Mouse (Mus musculus) ovary, adult 18-20 months (tissue): ENCODE measurements around the gene Rgs2.

Source experiments
- DNase-seq: peaks from one replicate; pipeline ENCODE4 v3.0.0; 2022; ENCODE audit warnings: low spot score, mixed read lengths

The Rgs2 gene

DNA sequence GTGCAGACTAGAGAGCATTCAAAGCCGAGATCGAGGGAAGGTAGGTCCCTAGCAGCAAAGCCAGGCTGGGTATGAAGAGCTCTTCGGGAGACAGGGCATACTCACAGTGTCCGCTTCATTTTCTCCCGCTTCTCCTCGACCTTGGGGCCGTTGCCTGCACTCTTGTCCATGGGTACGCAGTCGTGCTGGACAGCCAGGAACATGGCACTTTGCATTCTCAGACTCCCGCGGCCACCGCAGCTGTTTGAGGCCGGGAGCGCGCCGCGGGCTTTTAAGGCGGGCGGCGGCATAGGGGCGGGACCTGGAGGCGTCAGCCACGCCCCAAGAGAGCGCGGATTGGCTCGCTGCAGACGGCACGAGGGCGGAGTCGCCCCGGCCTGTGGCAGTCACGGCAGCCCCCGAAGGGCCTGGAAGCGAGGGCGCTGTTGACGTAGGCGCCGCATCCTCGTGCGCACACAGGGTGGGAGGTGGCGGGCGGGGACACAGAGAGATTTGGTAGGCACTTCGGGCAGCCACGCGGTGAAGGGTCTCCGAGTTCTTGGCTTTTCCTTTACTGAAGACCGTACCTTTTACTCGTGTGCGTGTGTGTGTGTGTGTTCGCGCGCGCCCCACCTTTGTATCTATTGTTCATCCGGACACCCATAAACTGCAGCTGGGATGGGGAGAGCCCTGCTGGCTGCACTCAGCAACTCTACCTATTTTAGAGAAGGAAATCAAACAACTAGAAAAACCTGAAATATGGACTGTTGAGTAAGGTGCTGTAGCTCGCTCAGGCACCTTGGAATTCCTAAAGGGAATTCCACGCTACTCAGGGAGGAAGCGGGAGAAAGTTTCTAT, at the start of gene Rgs2:
Rgs2 (minus strand) TSS at position 258 of the 837 bp plus-strand sequence.
- peak; percentile 95 for DNase-seq

DNA sequence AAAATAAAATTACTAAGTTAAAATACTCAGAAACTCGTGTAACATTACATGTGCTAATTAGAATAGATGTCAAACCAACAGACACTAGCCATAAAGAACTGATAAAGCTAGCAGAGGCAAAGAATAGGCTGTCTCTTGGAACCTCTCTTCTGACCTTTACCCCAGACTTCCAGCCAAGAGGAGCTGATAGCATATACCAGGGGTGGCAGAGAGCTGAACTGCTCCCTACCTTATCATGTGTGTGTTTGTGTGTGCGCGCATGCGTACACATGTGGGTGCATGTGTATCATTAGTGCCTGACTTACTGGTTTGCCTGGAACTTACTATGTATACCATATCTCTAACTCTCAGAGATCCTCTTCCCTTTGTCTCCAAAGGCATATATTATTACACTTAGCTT, 49.4 kb upstream of the Rgs2 start:
- no peak for DNase-seq

DNA sequence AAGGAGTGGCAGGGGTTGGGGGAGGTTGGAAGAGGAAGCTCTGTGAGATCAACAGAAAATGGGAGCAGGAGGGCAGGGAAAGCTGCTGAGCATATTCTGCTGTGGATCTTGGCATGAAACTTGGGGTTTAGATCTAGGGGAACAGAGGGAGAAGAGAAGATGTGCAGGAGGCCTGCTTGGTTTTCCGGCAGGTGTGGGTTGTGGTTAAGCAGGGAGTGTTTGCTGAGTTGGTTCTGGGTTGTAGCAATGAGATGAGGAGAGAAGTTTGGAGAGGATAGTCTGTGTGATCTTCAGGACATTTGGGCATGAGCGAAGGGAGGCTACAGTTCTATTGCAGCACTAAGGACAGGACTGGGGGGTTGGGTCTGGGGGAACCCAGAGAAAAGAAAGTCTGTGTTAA, 37.9 kb upstream of the Rgs2 start:
- DNase-seq: no peak

DNA sequence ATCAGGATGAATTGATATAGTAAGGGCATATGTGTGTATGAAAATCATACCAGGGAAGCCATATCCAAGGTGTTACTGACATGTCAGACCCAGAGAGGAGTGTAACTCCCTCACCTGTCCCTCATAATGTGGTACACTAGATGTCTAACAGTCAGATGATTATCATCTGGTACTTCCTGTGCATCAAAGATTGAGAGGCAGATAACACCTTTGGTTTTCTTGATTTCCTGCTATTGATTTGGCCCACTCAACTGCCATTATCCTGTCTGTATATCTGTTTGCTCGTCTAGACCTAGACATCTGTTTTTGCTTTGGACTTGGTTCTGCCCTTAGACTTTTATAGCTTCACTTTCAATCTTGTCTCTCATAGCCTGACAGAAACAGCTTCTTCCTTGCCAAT, 29.5 kb upstream of the Rgs2 start:
- no peak for DNase-seq

DNA sequence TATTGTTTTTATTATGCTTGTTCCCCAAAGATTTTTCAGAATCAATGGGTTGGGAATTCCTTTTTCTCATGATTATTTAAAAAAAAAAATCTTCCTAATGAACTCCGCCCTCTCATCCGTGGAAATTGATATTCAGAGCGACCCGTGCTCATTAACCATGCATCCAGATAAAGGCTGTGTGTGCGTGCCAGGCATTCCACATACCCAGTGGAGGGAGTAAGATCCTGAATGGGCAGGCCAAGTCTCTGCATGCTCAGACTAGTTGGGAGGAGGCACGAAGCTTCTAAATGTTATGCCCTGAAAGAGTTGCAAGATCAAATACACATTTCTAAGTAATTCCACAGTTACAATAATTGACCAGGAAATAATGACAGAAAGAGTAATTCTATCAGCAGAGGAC, 26.5 kb upstream of the Rgs2 start:
- no peak for DNase-seq

DNA sequence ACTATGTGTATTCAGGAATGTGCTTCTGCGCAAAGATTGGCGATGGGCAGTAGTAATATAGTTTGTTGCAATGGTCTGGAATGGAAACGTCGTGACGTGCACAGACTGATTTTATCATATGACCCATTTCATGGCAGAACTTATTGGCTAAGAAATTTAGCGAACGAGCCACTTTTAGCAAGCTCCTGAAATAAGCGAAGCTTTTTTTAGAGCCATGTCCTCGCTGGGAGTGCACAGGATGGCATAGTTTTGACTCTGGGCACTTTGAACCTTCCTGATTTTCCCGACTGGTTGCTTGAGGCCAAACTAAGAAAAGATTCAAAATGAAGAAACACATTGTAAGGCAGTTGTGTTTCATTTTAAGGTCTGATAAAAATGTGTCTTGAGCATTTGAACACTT, 25.7 kb upstream of the Rgs2 start:
- DNase-seq: no peak

DNA sequence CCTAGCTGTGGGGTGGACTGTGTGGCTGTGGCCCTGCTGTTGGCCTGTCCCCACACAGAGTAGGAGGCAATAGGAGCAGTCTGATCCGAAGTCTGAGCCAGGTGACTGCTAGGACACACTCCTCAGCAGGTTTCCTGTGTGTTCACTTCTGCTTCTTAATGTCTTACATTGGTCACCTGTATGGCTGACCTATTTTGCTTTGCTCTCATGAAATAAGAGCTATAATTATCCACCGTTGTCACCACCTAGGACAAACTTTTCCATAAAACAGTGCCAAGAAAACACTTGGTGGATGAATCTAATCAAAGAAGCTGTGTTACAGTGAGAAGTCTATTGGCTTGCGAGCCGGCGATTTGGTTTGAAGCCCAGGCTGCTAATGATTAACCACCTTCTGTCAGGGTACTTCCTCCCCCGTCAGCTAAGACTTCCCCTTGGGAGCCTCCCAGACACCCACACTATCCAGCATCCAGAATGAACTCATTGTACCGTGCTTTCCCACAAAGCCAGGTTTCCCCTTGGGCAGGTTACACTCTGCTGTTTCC, 14.5 kb upstream of the Rgs2 start:
- DNase-seq: no peak

DNA sequence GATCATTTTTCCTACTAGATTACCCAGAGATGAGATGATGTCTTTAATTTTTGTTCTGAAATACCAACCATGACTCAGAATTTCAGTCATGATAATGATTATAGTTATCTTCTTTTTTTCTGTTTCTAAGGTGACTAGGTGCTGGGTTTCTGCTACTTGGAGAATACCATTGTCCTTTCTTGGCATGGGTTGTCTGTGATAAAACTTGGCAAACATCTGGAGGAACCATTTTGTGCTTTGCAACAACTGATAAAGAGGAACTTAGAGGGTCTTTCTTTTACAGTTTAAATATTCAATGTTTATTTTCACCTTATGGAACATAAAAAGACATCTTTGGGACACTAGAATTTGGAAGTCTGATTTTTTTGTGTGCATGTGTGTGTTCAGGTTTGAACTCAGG, 10.0 kb upstream of the Rgs2 start:
- no peak for DNase-seq

DNA sequence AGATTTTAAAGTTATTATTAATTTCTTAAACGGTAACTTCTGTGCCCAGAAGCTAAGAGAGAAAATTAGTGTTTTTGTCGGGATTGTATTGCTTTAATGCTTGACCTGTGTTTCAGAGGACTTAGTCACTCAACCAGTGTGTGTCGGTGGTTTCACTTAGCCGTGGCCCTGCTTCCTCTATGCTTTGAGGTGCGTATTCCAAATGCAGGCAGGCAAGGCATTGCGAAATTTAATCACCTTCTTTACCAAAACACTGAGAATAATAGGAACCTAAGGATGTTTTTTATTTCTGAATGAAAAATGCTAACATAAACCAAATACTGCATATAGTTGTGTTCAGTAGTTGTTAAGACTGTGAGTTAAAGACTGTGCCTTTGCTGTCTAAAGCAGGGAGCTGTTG, 3.4 kb upstream of the Rgs2 start:
- no peak for DNase-seq

DNA sequence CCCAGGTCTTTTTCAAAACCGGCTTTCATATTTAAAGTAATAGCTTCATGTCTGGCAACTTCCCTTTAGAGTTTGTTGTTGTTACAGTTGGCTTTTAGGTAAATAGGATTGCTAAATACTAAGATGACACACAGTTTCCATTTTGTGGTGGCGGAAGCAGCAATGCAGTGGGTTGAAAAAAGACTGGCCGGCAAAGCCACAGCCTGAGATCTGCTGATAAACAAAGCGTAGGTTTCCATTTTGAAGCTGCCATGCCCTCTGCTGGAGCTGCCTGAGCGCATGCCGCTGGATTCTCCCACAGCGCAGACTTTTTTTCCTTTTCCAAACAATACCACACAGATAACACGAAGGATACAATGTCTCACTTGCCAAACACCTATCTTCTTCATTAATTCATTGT, 2.6 kb upstream of the Rgs2 start:
- peak; percentile 72 for DNase-seq

DNA sequence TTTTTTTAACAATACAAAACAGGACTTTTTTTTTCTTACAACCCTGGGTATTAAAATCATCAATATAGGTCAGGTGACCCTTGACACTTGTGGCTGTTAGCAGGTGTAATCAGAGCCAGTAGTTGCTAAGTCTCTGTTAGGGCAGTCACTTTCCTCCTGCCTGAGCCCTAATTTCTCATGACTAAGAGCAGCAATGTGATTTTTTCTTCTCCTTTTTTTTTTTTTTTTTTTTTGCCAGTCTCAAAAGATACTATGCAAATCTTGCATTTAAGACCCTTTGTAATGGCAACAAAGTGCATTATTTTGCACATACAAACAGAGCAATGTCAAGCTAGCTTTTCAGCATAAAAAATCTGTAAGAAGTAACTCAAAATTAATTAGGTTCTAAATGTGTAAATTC, 1.7 kb upstream of the Rgs2 start:
- DNase-seq: no peak

DNA sequence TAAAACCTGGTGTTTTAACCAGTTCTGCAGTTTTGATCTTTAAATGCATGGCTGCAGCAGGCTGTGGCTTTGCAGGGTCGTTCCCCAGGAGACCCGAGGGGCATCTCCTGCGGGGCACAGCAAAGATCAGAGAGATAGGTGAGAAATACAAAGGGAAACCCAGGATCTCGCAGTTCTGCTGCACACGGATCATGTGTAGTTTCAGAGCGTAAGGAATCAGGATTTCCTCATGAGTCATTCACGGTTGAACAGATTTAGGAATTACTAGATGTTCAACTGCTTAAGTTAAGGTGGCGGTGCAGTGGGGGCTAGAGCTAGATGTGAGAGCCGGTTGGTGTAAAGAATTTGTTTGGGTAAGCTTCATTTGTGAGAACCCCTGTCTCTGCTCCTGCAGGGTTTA, 780 bp upstream of the Rgs2 start:
- no peak for DNase-seq

DNA sequence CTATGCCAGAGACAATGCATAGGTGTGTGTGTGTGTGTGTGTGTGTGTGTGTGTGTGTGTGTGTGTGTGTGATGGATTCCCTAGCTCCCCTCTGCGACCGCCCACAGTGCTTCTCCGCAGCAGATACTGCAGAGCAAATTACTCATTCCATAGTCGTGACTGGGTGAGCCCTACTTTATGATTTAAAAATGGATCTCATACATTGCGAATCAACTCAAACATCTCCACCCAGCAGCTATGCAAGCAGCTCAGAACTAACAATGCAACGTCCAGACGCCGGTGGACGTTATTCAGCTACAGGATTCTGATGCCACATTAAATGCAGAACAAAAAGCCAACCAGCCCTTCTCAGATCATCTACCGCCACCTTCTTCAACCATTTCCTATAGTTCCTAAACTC, 545 bp downstream of the Rgs2 start:
- no peak for DNase-seq

DNA sequence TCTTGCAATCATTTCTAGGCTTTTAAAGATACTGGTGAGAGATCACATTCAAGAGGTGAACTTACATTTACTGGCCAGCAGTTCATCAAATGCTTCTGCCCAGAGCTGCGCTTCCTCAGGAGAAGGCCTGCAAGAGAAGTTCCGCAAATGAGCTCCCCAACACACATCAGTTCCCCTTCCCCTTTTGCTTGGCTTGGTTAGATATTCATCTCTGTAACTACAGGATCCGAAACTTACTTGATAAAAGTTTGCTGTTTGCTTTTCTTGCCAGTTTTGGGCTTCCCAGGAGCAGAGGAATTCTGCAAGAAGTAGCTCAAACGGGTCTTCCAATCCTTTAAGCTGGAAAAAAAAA, 1.3 kb downstream of the Rgs2 start:
- no peak for DNase-seq

DNA sequence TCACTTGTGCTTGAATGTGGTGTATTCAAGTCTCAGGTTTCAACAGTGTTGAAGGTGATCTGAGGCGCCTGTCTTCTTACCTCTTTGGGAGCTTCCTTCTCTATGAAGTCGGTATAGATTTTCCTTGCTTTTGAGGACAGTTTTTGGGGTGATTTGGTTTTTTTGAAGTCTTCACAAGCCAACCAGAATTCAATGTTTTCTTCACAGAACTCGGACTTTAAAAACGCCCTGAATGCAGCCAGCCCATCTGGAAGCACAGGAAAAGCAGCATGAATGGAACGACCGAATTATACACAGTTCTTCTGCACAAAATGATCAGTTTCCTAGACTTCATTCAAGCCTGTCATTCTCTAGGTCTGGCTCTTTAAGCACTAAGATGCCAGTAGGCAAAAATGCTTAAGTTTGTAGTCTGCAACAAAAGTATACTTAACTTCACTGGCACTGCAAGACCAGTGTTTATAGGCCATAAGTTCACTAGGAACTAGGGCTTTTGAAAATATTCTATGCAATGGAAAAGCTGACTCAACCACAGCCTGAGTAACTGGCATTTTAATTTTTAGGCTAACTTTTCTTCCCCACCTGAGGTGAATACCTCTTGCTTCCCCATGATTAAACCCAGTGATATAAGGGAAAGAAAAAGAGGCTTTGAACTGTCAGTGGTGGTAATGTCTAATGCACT, 1.8 kb downstream of the Rgs2 start:
- DNase-seq: no peak

DNA sequence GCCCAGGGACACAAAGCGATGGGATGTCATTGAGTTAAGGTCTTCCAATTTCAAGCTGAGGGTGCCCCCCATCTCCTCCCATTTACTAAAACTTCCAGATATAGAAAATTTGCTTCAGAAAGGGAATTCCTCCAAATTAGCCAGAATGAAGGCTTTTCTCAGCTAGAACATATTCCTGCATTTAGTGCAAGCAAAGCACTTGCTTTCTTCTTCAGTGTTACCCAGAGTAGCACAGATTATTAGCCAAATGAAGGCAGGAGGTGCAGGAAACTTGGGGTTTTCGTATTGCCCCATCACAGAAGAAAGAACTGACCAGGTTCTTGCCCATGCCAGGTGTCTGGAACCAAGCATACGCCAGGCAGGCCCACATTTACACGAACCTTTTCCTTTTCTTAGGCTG, 3.7 kb downstream of the Rgs2 start:
- no peak for DNase-seq

DNA sequence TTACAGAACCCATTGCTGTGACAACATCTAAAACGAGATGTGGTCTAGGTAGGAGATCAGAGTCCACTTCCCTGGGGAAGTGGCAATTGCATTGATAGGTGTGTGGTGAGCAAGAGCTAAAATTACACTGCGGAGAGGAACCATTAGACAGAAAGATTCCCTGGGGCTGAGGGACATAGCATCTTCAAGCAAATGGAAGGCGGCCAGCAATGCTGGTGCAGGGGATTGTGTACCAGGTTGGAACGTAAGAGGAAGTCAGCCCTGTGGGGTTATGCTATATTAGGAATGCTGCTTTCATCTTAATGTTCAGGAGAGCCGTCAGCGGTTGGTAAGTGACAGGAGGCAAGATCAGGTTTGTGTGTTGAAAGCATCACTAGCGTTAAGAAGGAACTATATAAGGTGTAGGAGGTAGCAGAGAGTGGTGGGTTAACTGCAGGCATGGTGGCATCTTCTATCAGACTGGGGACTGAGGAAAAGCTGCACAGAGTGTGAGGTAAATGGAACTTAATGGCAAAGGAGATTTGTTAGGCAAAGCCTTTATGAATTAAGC, 4.5 kb downstream of the Rgs2 start:
- DNase-seq: peak; percentile 4

DNA sequence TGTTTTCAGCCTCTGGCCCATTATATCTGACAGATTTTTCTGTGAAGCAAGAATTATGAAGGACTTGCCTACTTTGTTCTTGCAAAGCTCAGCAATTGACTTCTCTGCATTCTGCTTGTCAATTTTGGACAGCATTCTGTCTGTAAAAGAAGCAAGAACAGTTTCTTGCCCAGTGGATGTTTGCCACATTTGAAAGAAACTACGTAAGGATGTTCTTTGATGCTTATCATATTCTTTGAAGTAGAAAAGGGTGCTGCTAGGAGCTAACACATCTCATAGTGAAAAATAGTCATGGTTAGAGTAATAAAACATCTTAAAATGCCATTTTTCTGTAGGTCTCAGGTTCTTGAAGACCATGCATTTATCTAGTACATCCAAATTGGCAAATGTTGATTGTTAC, 10.9 kb downstream of the Rgs2 start:
- DNase-seq: no peak

DNA sequence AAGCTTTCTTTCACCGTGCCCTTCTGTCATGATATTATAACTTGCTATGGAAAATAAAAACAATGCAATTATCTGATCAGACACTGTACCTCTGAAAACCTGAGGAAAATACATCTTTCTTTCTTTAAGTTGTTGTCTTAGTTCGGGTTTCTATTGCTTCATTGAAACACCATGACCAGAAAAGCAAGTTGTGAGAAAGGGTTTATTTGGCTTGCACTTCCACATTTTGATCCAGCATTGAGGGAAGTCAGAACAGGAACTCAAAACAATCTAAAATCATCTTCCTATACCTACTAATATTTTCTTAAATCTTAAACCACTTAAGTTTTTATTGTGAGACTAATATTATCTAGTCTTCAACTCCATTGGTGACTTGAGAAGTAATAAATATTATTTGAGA, 11.4 kb downstream of the Rgs2 start:
- DNase-seq: no peak

DNA sequence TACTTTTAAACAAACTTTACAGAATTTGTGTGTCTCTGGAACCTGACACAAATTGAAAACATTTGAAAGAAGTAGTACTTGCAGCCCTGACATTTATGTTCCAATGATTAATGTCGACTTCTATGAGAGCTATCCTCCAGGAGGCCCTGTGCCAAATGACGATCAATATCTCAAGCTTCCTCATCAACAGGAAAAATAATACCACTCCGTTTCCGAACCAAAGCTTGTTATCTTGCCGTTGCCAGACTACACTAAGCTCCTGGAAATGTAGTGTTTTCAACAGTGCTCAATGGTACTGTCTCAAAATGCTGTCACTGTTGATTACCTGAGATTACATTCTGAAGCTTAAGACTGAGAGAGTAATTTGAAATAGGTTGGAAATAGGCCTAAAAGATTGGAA, 13.7 kb downstream of the Rgs2 start:
- no peak for DNase-seq

DNA sequence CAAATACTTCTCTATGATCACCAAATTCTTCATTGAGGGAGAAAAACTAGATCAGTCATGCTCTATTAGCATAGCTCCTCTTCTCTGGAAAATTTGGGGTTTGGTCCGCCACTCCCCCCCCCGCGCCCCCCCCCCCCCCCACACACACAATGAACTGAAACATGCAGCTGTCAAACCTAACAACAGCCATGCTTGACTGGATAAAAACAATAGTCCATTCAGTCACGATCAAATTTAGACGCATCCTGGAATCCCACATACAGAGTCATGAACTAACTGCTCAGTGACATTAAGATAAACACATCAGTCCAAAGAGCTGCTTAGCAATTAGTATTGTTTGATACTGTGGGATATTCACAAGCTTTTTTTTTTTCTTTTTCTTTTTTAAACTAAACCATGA, 14.2 kb downstream of the Rgs2 start:
- no peak for DNase-seq

DNA sequence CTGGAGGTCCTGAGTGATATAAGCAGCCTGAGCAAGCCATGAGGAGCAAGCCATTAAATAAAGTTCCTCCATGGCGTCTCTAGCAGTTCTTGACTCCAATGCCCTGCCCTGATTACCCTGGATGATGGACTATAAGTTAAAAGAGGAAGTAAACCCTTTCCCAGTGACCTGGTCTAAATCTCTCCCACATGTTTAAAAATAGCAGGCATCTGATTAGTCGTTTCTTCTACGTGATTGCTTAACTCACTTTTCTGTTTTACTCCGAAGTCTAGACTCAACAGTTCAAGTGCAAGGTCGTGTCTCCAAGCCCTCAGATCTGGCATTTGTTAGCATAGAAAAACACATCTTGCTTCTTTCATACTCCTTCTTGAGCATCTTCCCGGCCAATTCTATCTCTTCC, 15.2 kb downstream of the Rgs2 start:
- DNase-seq: no peak

DNA sequence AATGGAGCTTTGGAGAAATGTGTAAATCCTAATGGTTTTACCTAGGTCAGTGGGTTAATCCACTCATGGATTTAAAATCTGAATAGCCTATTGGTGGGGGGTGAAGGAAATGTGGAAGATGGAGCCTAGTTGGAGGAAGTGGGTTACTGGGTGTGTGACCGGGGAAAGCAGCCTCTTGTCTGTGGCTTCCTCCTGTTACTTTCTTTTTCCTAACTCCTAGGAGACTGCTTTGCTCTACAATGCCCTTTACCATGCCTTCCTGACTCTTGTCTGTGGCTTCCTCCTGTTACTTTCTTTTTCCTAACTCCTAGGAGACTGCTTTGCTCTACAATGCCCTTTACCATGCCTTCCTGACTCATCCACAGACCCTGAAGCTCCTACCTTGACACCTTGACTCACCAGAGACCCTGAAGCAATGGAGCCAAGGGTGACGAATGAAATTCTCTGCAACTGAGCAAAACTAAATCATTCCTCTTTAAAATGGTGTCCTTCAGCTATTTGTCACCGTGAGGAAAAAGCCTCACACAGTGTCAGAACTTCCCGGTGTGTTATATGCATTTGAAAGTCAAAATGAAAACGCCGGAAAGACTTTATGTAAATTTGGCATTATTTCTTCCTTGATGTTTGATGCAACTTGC, 18.9 kb downstream of the Rgs2 start:
- no peak for DNase-seq
